Mouse (Mus musculus): ENCODE measurements around the gene Gnaz.

DNA sequence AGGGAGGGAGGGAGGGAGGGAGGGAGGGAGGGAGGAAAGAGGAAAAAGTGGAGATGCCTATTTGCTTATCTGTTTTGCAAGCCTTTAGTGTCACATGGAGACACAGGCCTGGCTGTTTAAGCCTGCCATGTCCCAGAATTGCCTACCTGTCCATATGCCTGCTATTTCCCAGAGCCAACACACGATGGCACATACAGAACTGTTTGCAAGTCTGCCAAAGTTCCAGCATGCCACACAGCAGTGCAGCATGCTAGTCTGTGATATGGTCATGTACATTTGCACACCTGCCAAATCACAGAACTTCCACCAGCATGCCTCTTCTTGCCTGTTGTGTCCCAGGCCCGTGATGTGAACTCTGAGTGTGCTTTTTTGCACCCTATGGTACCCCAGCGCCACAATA lies 36.4 kb upstream of the Gnaz start:
- TF ChIP-seq POLR2A (IDR thresholded peaks at IDR 0.05; ENCODE audit: extremely low read depth, insufficient read depth, low read length) (no peak), CTCF (IDR thresholded peaks at IDR 0.05; ENCODE audit: low read depth, low read length) (no peak)

Measured in liver, adult 2 months (tissue).